Mouse (Mus musculus) heart, adult 2 months (tissue): ENCODE results near the gene Slc39a2. TPM values are rescaled to one million over a fixed set of nuclear protein-coding genes. Genes with fewer than 3 reads are reported as not detected.

Experiments
- DNase-seq, 2 experiments: peaks; one replicate each; pipeline ENCODE4 v3.0.0; 2021
- H3K27ac ChIP-seq: fragments of 200-600 bp; 2 replicates; pipeline ENCODE4 v1.8.1; 2022
- H3K27me3 ChIP-seq: fragments of 200-500 bp; 2 replicates; pipeline ENCODE4 v1.6.1; 2012; ENCODE audit warnings: mild to moderate bottlenecking, low read length, inconsistent platforms, mixed read lengths; ENCODE audit not compliant: control insufficient read depth, insufficient read depth
- H3K36me3 ChIP-seq: fragments of 200-500 bp; 2 replicates; pipeline ENCODE4 v1.6.1; 2012; ENCODE audit warnings: low read length, inconsistent platforms; ENCODE audit not compliant: control insufficient read depth, insufficient read depth
- H3K4me1 ChIP-seq: fragments of 200-500 bp; 2 replicates; pipeline ENCODE4 v1.6.1; 2011; ENCODE audit warnings: low read length; ENCODE audit not compliant: control insufficient read depth, insufficient read depth
- H3K4me3 ChIP-seq: fragments of 200-600 bp; 2 replicates; pipeline ENCODE4 v1.8.1; 2022
- H3K79me2 ChIP-seq: fragments of 200-500 bp; replicated peaks from 2 replicates; pipeline ENCODE4 v1.6.1; 2012; ENCODE audit warnings: mild to moderate bottlenecking, inconsistent platforms, low read length, moderate library complexity, mixed read lengths; ENCODE audit not compliant: control insufficient read depth, insufficient read depth
- H3K9ac ChIP-seq: fragments of 200-500 bp; 2 replicates; pipeline ENCODE4 v1.6.1; 2012; ENCODE audit warnings: low read depth, mild to moderate bottlenecking, control low read depth, inconsistent platforms, low read length, mixed read lengths
- CTCF ChIP-seq: fragments of 200-600 bp; IDR thresholded peaks from 2 replicates; pipeline ENCODE4 v1.8.1; 2022; ENCODE audit warnings: antibody characterized with exemption, mild to moderate bottlenecking, moderate library complexity
- EP300 ChIP-seq: fragments of 200-500 bp; IDR thresholded peaks from 2 replicates; pipeline ENCODE4 v1.6.1; 2011; ENCODE audit warnings: low read depth, low read length, control low read depth; ENCODE audit not compliant: insufficient read depth
- POLR2A ChIP-seq: fragments of 200-500 bp; IDR thresholded peaks from 2 replicates; pipeline ENCODE4 v1.6.1; 2011; ENCODE audit warnings: mild to moderate bottlenecking, low read depth, low read length, control low read depth; ENCODE audit not compliant: insufficient read depth
- WGBS: fragments of 180-500 bp; shearing (Covaris S2); methylation state at CpG from one replicate; pipeline ENCODE4 v1.1.7; 2018; 5-methylcytosine and 5-hydroxymethylcytosine counted together
- intact Hi-C: fragments of 180-260 bp; cut with DNase I; formaldehyde crosslinking; loops from one replicate; pipeline ENCODE4 v1.15.1; 2025
- polyA plus RNA-seq: library from polyadenylated mRNA; depleted of rRNA; stranded (reverse); fragments of >200 nt; gene quantifications from 2 replicates; pipeline ENCODE4 v1.2.3, GENCODE M21; 2012
- total RNA-seq, 2 experiments: library from RNA; stranded (reverse); gene quantifications; 2 replicates each; pipeline ENCODE4 v1.2.3; 2021

The Slc39a2 gene
- total and polyA plus RNA-seq, 3 experiments: 0.16 to 0.53 (median 0.25) TPM

DNA sequence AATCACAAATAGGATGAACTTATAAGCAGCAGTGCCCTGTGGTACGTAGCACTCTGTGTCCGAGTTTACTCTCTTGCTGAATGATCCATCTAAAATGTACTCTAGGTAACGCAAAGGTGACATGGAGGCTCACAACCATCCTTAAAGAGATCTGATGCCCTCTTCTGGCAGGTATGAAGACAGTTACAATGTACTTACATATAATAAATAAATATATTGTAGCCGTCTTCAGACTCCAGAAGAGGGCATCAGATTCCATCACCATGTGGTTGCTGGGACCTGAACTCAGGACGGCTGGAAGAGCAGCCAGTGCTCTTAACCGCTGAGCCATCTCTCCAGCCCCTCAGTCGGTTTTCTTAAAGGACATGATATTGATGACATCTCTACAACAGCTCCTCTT lies 12.0 kb downstream of the Slc39a2 start:
- DNase-seq: no peak
- peaks cover 2% of the 10 kb centered on the region; the same call in 1 of the 2 replicates for H3K36me3 ChIP-seq
- H3K27ac ChIP-seq: no peak overlapping the region
- 0 out of 2 replicates have a peak, but pooled peaks cover 2% of the 10 kb centered on the region for H3K4me1 ChIP-seq
- no peaks in the 10 kb centered on the region for H3K27me3 ChIP-seq
- H3K79me2 ChIP-seq: no peaks in the 10 kb centered on the region
- intact Hi-C loops: loop anchor here (5.0 to 10.0 kb wide), 2 partner anchors 38 to 290 kb away; partner anchors contain the start of gene Supt16
- H3K9ac ChIP-seq: no peak overlapping the region
- TF ChIP-seq EP300 (no peak), CTCF (peak; percentile 58)
- no peak overlapping the region for H3K4me3 ChIP-seq
- 58% methylated on average over 7 of the region's 7 CpGs for WGBS

DNA sequence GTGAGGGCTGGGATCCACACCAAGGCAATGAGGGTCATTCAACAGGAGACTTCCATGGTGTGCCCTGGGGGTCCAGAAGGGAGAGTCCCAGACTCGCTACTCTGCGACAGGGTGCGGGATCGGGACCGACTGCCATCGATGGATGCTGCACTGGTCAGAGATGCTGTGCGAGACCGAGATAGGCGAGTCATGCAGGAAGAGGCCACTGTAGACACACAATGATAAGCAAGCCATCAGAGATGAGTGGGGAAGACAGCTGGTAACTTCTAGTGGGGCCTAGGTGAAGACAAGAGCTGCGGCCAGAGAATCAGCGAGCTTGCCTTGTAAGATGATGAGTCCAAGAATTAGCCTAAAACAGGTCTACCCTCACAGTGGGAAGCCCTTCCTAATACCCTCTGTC lies 13.4 kb downstream of the Slc39a2 start:
- WGBS: 75% methylated on average over 11 of the region's 11 CpGs
- Histone ChIP-seq H3K27me3 (no peaks in the 10 kb centered on the region), H3K9ac (no peak overlapping the region), H3K79me2 (no peaks in the 10 kb centered on the region), H3K4me1 (0 out of 2 replicates have a peak, but pooled peaks cover 2% of the 10 kb centered on the region), H3K27ac (no peak overlapping the region), H3K4me3 (no peak overlapping the region), H3K36me3 (peaks cover 2% of the 10 kb centered on the region; the same call in 1 of the 2 replicates)
- TF ChIP-seq CTCF (no peak), POLR2A (no peak), EP300 (no peak)
- intact Hi-C loops: loop anchor here (10.0 kb wide), 1 partner anchor 289 kb away; the partner anchor contains the start of gene Supt16
- DNase-seq: no peak

- peaks cover 2% of the 10 kb centered on the region; the same call in 1 of the 2 replicates for H3K36me3 ChIP-seq
- H3K79me2 ChIP-seq: no peaks in the 10 kb centered on the region
- TF ChIP-seq CTCF: no peak
- no peak for TF ChIP-seq POLR2A
- no peak for TF ChIP-seq EP300
- H3K4me1 ChIP-seq: peaks cover 9% of the 10 kb centered on the region
- peak overlapping the region; percentile 44; the same call in 1 of the 2 replicates for H3K4me3 ChIP-seq
- intact Hi-C loops: no loop called here
- no peaks in the 10 kb centered on the region for H3K27me3 ChIP-seq
- peak overlapping the region; percentile 99 for H3K27ac ChIP-seq
- no peak overlapping the region for H3K9ac ChIP-seq
- DNase-seq: no peak
- 59% methylated on average over 10 of the region's 10 CpGs for WGBS
Observed at GRCm38 (mm10) chr14:51911301-51911700, 18.6 kb downstream of the Slc39a2 start.

DNA sequence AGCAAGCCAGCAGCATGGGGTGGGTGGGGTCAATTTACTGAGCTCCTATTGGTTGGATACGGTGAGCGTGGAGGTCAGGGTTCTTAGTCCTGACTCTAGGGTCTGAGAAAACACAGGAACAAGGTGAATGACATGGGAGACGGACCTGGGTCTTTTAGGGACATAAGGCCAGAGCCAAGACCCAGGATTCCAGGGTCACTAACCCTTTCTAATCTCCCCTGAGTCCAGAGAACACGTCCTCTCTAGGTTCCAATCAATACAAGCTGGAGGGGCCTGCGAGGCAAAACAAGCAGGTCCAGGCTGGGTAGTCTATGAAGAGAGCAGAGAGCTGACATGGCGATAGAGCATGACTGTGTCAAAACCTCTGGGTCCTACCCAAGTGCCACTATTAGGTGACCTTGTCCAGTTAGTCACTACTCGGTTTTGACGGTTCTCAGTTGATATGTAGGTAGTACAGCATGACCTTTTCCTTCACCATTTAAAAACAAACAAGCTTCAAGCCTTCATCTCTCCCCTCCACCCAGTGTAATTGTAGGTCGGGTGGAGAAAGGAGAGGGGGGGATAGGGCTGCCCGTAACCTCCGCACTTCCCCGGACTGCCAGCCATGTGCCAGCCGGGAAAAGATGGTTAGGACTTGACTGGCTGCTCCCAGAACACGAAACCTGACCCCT lies 19.8 kb downstream of the Slc39a2 start:
- 14% methylated on average over 14 of the region's 14 CpGs for WGBS
- peak overlapping the region; percentile 72 for H3K4me3 ChIP-seq
- H3K36me3 ChIP-seq: peaks cover 2% of the 10 kb centered on the region; the same call in 1 of the 2 replicates
- TF ChIP-seq CTCF: no peak
- 0 out of 2 replicates have a peak, but pooled peaks have one; percentile 29 for TF ChIP-seq EP300
- TF ChIP-seq POLR2A: 0 out of 2 replicates have a peak, but pooled peaks have one; percentile 41
- peak overlapping the region; percentile 90 for H3K9ac ChIP-seq
- H3K27me3 ChIP-seq: no peaks in the 10 kb centered on the region
- peak overlapping the region; percentile 99 for H3K27ac ChIP-seq
- intact Hi-C loops: no loop called here
- DNase-seq: peak; percentile 51 to 56
- peaks cover 9% of the 10 kb centered on the region for H3K4me1 ChIP-seq
- H3K79me2 ChIP-seq: no peaks in the 10 kb centered on the region

DNA sequence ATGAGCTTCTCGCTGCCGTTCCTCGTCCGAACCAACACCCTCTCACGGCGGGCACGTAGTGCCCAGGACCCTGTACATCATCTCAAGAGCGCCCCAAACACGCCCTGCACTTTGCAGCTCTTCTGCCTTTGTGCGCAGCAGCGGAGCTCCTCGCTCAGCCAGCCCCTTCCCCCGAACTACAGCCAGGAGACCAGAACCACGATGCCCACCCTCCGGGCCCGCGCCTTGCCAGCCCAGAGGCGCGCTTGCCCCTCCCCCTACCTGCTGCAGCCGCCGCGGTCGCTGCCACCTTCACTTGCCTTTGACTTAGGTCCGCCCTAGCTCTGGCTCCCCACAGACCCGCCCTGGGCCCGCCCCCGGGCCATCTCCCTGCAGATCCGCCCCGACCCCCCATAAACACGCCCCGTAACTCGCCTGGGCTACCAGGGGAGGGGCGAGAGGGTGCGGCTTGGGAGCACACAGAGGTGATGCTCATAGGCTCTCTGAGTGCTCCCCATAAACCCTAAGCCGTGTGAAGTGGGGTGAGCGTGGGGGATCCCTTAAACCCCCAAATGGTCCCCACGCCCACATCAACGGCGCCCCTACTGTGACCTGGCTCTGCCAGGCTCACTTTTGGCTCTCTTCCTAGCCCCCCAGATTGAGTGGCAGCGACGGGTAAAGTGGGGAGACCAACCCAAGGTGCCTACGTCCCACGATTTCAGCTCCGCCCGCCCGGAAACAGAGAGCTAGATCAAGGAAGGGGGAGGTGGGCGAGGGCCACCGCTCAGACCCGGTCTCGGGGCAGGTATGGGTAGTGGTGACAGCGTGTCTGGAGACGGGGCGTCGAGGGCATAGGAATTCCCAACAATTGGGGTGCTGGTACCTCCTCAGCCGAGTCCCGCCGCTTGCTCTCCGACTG lies 20.6 kb downstream of the Slc39a2 start:
- Histone ChIP-seq H3K9ac (peak overlapping the region; percentile 90), H3K79me2 (no peaks in the 10 kb centered on the region), H3K4me1 (peaks cover 7% of the 10 kb centered on the region), H3K27ac (peak overlapping the region; percentile 99), H3K36me3 (no peaks in the 10 kb centered on the region; the same call in 1 of the 2 replicates), H3K27me3 (no peaks in the 10 kb centered on the region), H3K4me3 (peak overlapping the region; percentile 72)
- intact Hi-C loops: no loop called here
- TF ChIP-seq POLR2A (peak; percentile 80), CTCF (no peak), EP300 (no peak; the same call in 1 of the 2 replicates)
- peak; percentile 91 to 93 for DNase-seq
- WGBS: 2% methylated on average over 53 of the region's 58 CpGs
